Comparison of ENCODE assay signal across 30 mouse cellular contexts in genomic region chr19:49372921-49373320, GRCm38 (mm10).
"Had no signal": no experiment of that assay in that cellular context is flagged by ENCODE, and none has a peak within 500 bp of the region (broad histone marks: within the 10 kb centered on the region; RNA-seq: fewer than 3 reads in every experiment).

No protein-coding gene starts in this region.

- H3K27ac ChIP-seq: heart, embryonic 10.5 days; heart, embryonic 13.5 days; heart, embryonic 15.5 days; hindbrain, embryonic 10.5 days; hindbrain, embryonic 12.5 days; hindbrain, embryonic 13.5 days; hindbrain, embryonic 14.5 days; hindbrain, embryonic 15.5 days; hindbrain, postnatal 0 days; intestine, embryonic 15.5 days; kidney, embryonic 15.5 days; kidney, postnatal 0 days; layer of hippocampus, adult 2 months had no signal

- H3K4me1 ChIP-seq: heart, embryonic 10.5 days; heart, embryonic 12.5 days; heart, embryonic 13.5 days; heart, embryonic 15.5 days; hindbrain, embryonic 10.5 days; hindbrain, embryonic 12.5 days; hindbrain, embryonic 13.5 days; hindbrain, embryonic 15.5 days; intestine, embryonic 15.5 days; kidney, embryonic 15.5 days had no signal

- H3K9ac ChIP-seq: heart, embryonic 12.5 days; heart, embryonic 13.5 days; heart, embryonic 15.5 days; hindbrain, embryonic 12.5 days; hindbrain, embryonic 13.5 days; hindbrain, embryonic 14.5 days; hindbrain, embryonic 15.5 days; intestine, embryonic 15.5 days; kidney, embryonic 15.5 days had no signal

- H3K4me3 ChIP-seq: heart, embryonic 10.5 days; heart, embryonic 12.5 days; heart, embryonic 13.5 days; heart, embryonic 15.5 days; hindbrain, embryonic 10.5 days; hindbrain, embryonic 12.5 days; hindbrain, embryonic 13.5 days; hindbrain, embryonic 15.5 days; intestine, embryonic 15.5 days; kidney, embryonic 15.5 days; layer of hippocampus, adult 2 months had no signal

- H3K36me3 ChIP-seq: heart, embryonic 10.5 days; heart, embryonic 12.5 days; heart, embryonic 13.5 days; heart, embryonic 15.5 days; hindbrain, embryonic 10.5 days; hindbrain, embryonic 12.5 days; hindbrain, embryonic 13.5 days; hindbrain, embryonic 15.5 days; intestine, embryonic 15.5 days; kidney, embryonic 15.5 days had no signal

- H3K27me3 ChIP-seq: heart, embryonic 12.5 days; heart, embryonic 13.5 days; heart, embryonic 15.5 days; hindbrain, embryonic 12.5 days; hindbrain, embryonic 13.5 days; hindbrain, embryonic 15.5 days; intestine, embryonic 15.5 days; kidney, embryonic 15.5 days had no signal

- DNase-seq: heart, postnatal 10 days; heart, postnatal 14 days; heart, postnatal 36 days; heart, postnatal 4 days; kidney, adult 11 months; kidney, adult 18-20 months; kidney, adult 2 months; kidney, adult 8-10 months; kidney, adult 9 months; kidney, postnatal 10 days; kidney, postnatal 14 days; kidney, postnatal 25 days; kidney, postnatal 36 days; kidney, postnatal 4 days; layer of hippocampus, adult 9-11 months; layer of hippocampus, postnatal 36 days had no signal
